Mouse (Mus musculus): ENCODE results near the gene Sema4a.

DNA sequence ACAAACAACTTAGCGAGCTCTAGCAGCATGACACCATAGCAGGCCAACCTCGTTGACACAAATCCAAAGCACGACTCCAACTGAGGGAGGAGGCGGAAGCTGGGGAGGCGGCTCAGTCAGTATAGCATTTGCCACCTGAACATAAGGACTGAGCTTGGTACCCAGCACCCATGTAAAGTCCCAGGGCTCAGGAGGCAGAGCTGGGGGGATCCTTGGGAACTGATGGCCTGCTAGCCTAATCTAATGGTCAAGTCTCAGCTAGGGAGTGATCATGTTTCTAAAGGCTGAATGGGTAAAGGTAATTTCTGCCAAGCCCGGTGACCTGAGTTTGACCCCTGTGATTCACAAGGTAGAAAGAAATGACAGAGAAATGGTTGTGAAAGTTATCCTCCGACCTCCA lies 53.5 kb downstream of the Sema4a start:
- TF ChIP-seq EP300 (IDR thresholded peaks at IDR 0.05; ENCODE audit: low read depth) (no peak), CTCF (IDR thresholded peaks at IDR 0.05; ENCODE audit: low read depth) (no peak)

All from heart, postnatal 0 days (tissue).